Mouse (Mus musculus) gastrocnemius, postnatal 14 days (tissue): ENCODE data around the gene Atp8b3. TPM values are rescaled to one million over a fixed set of nuclear protein-coding genes. Genes with fewer than 3 reads are reported as not detected.

Experiments used
- DNase-seq: peaks from one replicate; pipeline ENCODE4 v3.0.0; 2021; ENCODE audit warnings: mixed read lengths
- intact Hi-C: fragments of 180-260 bp; cut with DNase I; formaldehyde crosslinking; loops from one replicate; pipeline ENCODE4 v1.15.1; 2025; ENCODE audit warnings: low total_unique reads
- total RNA-seq, 2 experiments: library from RNA; stranded (reverse); gene quantifications; 2 replicates each; pipeline ENCODE4 v1.2.3; 2021

Gene Atp8b3
- total RNA-seq, 2 experiments from 2014 or later: not detected

DNA sequence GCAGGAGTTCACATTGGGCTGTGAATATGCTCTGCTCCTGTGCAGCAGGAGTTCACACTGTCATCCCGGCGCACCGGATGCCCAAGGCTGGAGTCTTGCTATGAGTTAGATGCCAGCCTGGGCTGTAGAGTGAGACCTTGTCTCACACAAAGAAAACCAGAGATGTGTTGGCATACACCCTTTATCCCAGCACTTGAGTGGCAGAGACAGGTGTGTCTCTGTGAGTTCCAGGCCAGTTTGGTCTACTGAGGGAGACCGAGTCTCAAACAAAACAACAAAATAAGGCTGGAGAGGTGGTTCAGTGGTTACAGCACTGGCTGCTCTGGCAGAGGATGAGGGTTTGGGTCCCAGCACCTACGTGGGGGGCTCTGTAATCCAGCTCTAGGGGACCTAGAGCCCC is 60.4 kb downstream of the Atp8b3 start:
- DNase-seq: no peak
- intact Hi-C loops: no loop called here

DNA sequence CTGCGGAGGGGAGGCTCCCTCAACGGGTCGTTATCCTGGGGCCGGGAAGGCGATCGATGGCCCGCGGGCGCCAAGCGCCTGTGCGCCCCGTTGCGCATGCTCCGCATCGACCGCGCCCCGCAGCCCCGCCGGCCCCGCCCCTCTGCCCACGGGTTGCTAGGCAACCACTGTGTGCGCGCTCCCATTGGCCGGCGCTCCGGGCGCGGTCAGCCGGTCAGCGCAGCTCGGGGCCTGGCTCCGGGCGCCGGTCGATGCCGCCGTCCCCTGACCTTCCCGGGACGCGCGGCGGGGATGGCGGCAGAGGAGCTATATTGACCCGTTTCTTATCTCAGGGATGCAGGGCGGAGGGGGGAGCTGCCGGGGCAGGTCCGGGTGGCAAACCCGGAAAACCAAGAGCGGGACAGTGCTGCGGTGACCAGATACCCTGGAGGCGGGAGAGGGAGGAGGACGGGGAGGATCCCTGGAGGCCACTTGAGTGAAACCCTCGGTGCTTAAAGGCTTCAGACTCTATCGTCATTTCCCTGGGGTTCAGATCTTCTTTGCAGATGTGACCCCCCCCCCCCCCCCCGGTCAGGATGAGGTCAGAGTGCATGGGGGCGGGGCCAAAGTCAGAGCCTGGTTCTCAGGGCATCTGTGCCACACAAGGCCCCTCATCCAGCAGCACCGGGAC is 63.5 kb downstream of the Atp8b3 start:
- intact Hi-C loops: no loop called here
- peak; percentile 91 for DNase-seq

Other genes starting within 250 kb of the Atp8b3 start
- 100 to 1,000 TPM; 741 to 829 TPM for gene Rps15, start 246.7 kb downstream of the Atp8b3 start, total RNA-seq
- 1 to 10 TPM in 1 of 2 experiments, under 1 TPM in 1; 0.93 to 1.2 TPM for gene Apc2, start 243.1 kb downstream of the Atp8b3 start, total RNA-seq
- gene 2310011J03Rik, start 218.6 kb downstream of the Atp8b3 start, total RNA-seq: 1 to 10 TPM; 7.6 to 8.3 TPM
- 1 to 10 TPM in 1 of 2 experiments, under 1 TPM in 1; 0.53 to 1.2 TPM for gene Pcsk4, start 209.6 kb downstream of the Atp8b3 start, total RNA-seq
- gene Reep6, start 209.2 kb downstream of the Atp8b3 start, total RNA-seq: 1 to 10 TPM; 1.9 to 2.5 TPM
- 10 to 100 TPM; 24.2 to 26.1 TPM for gene Adamtsl5, start 190.7 kb downstream of the Atp8b3 start, total RNA-seq
- under 1 TPM; 0.12 to 0.13 TPM for gene Plk5, start 182.7 kb downstream of the Atp8b3 start, total RNA-seq
- gene Mex3d, start 151.5 kb downstream of the Atp8b3 start, total RNA-seq: 1 to 10 TPM; 5.2 to 6.0 TPM
- 100 to 1,000 TPM in 1 of 2 experiments, 10 to 100 TPM in 1; 81.0 to 102 TPM for gene Mbd3, start 139.6 kb downstream of the Atp8b3 start, total RNA-seq
- 100 to 1,000 TPM; 793 to 884 TPM for gene Uqcr11, start 132.3 kb downstream of the Atp8b3 start, total RNA-seq
- 10 to 100 TPM; 18.1 to 24.6 TPM for gene Tcf3, start 105.5 kb downstream of the Atp8b3 start, total RNA-seq
- gene Onecut3, start 44.3 kb downstream of the Atp8b3 start, total RNA-seq: not detected
- gene Rexo1, start 22.4 kb upstream of the Atp8b3 start, total RNA-seq: 10 to 100 TPM in 1 of 2 experiments, 1 to 10 TPM in 1; 9.8 to 11.1 TPM
- gene Klf16, start 38.2 kb upstream of the Atp8b3 start, total RNA-seq: 1 to 10 TPM; 2.1 to 2.7 TPM
- gene Abhd17a, start 51.2 kb upstream of the Atp8b3 start, total RNA-seq: 10 to 100 TPM; 55.8 to 57.1 TPM
- gene Scamp4, start 63.7 kb upstream of the Atp8b3 start, total RNA-seq: 10 to 100 TPM; 18.3 to 22.0 TPM
- 1 to 10 TPM; 1.2 to 1.5 TPM for gene Adat3, start 63.8 kb upstream of the Atp8b3 start, total RNA-seq
- under 1 TPM; 0.18 to 0.27 TPM for gene Gm49322, start 66.9 kb upstream of the Atp8b3 start, total RNA-seq
- 100 to 1,000 TPM in 1 of 2 experiments, 10 to 100 TPM in 1; 94.3 to 105 TPM for gene Csnk1g2, start 83.7 kb upstream of the Atp8b3 start, total RNA-seq
- gene Btbd2, start 117.9 kb upstream of the Atp8b3 start, total RNA-seq: 10 to 100 TPM; 30.1 to 34.4 TPM
- gene Mknk2, start 139.0 kb upstream of the Atp8b3 start, total RNA-seq: 100 to 1,000 TPM; 167 to 186 TPM
- gene Mob3a, start 162.9 kb upstream of the Atp8b3 start, total RNA-seq: 1 to 10 TPM; 5.5 to 7.4 TPM
- 1 to 10 TPM; 3.2 to 3.5 TPM for gene Izumo4, start 163.1 kb upstream of the Atp8b3 start, total RNA-seq
- gene Ap3d1, start 203.1 kb upstream of the Atp8b3 start, total RNA-seq: 10 to 100 TPM; 23.7 to 25.2 TPM
- gene Dot1l, start 216.1 kb upstream of the Atp8b3 start, total RNA-seq: 10 to 100 TPM; 25.5 to 26.1 TPM